Mouse (Mus musculus) heart, embryonic 15.5 days (tissue): ENCODE measurements around the gene Cdipt. TPM values are rescaled to one million over a fixed set of nuclear protein-coding genes. Genes with fewer than 3 reads are reported as not detected.
A peak's percentile ranks its signal among the peaks of the same experiment; 100 is the strongest.

Source experiments
- ATAC-seq: fragments of 200-750 bp; cut with Nextera tagmentation; replicated peaks from 2 replicates; pipeline ENCODE4 v1.8.0; 2017; ENCODE audit warnings: low read depth, moderate TSS enrichment; ENCODE audit not compliant: insufficient number of reproducible peaks, insufficient read depth, low FRiP score
- H3K27ac ChIP-seq: fragments of 300-500 bp; sonication (generic); 2 replicates; pipeline ENCODE4 v1.5.1; 2015; ENCODE audit warnings: mild to moderate bottlenecking, inconsistent platforms
- H3K27me3 ChIP-seq: fragments of 300-500 bp; sonication (generic); 2 replicates; pipeline ENCODE4 v1.6.1; 2015; ENCODE audit warnings: inconsistent platforms
- H3K36me3 ChIP-seq: fragments of 300-500 bp; sonication (generic); 2 replicates; pipeline ENCODE4 v1.6.1; 2015; ENCODE audit warnings: mild to moderate bottlenecking, inconsistent platforms
- H3K4me1 ChIP-seq: fragments of 300-500 bp; sonication (generic); replicated peaks from 2 replicates; pipeline ENCODE4 v1.6.1; 2015; ENCODE audit warnings: inconsistent platforms
- H3K4me2 ChIP-seq: fragments of 300-500 bp; sonication (generic); 2 replicates; pipeline ENCODE4 v1.6.1; 2015; ENCODE audit warnings: inconsistent platforms, mild to moderate bottlenecking, moderate library complexity
- H3K4me3 ChIP-seq: fragments of 300-500 bp; sonication (generic); 2 replicates; pipeline ENCODE4 v1.5.1; 2015; ENCODE audit warnings: mild to moderate bottlenecking, inconsistent platforms
- H3K9ac ChIP-seq: fragments of 300-500 bp; sonication (generic); 2 replicates; pipeline ENCODE4 v1.6.1; 2015; ENCODE audit warnings: mild to moderate bottlenecking, inconsistent platforms
- H3K9me3 ChIP-seq: fragments of 300-500 bp; sonication (generic); replicated peaks from 2 replicates; pipeline ENCODE4 v1.6.1; 2016; ENCODE audit warnings: inconsistent platforms
- WGBS: fragments of 180-500 bp; shearing (Covaris S2); methylation state at CpG from one replicate; pipeline ENCODE4 v1.1.7; 2015; ENCODE audit warnings: mixed read lengths; 5-methylcytosine and 5-hydroxymethylcytosine counted together
- polyA plus RNA-seq: library from polyadenylated mRNA; unstranded; fragments of >200 nt; fragmentation: Nextera tagmentation; extraction: Ambion mirVana; gene quantifications from 2 replicates; pipeline ENCODE4 v1.2.1, GENCODE M21; 2015

Gene Cdipt
- polyA plus RNA-seq, 1 experiment from 2014 or later, result 67.4 TPM

DNA sequence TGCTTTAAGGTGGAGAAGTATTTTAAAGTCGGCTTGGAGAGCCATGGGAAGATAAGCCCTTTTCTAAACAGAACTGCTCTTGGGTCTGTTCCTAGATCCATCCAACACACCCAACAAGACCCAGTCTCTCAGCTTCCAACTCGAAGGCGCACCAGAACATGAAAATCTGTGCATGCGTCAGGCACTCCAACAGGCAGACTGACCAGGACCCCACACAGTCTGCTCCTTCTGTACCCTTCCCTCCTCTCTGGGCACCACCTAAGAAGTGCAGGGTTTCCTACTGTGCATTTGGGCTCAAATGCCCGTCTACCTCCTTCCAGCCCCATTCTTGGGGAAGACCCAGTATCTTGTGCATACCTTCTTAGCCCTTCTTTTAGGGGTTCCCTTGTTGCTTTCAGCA is 44.8 kb downstream of the Cdipt start:
- peak overlapping the region; percentile 44; the same call in 1 of the 2 replicates for H3K27ac ChIP-seq
- H3K9ac ChIP-seq, result peak overlapping the region; percentile 66
- ATAC-seq, result no peak
- H3K9me3 ChIP-seq, result no peaks in the 10 kb centered on the region
- 49% methylated on average over 5 of the region's 5 CpGs for WGBS
- peak overlapping the region; percentile 53 for H3K4me3 ChIP-seq
- peaks cover 20% of the 10 kb centered on the region for H3K36me3 ChIP-seq
- H3K27me3 ChIP-seq, result no peaks in the 10 kb centered on the region
- H3K4me1 ChIP-seq, result peaks cover 74% of the 10 kb centered on the region
- H3K4me2 ChIP-seq, result peak overlapping the region; percentile 82

- ATAC-seq, result no peak
- 1% methylated on average over 37 of the region's 37 CpGs for WGBS
- peak within 1 kb of the TSS; percentile 82 for H3K4me2 ChIP-seq
- H3K4me1 ChIP-seq, result peaks cover 68% of the 10 kb centered on the region
- H3K9ac ChIP-seq, result peak within 1 kb of the TSS; percentile 66
- H3K9me3 ChIP-seq, result no peaks in the 10 kb centered on the region
- H3K4me3 ChIP-seq, result peak within 1 kb of the TSS; percentile 53
- peaks cover 20% of the 10 kb centered on the region for H3K36me3 ChIP-seq
- H3K27me3 ChIP-seq, result no peaks in the 10 kb centered on the region
- peak within 1 kb of the TSS; percentile 44 for H3K27ac ChIP-seq
Measured at GRCm38 (mm10) chr7:127020901-127021562, 45.3 kb downstream of the Cdipt start, which contains the start of the genes Gm42742 and Prrt2. Gm42742 (minus strand) TSS chr7:127021097. Prrt2 (minus strand) TSS chr7:127021211.

DNA sequence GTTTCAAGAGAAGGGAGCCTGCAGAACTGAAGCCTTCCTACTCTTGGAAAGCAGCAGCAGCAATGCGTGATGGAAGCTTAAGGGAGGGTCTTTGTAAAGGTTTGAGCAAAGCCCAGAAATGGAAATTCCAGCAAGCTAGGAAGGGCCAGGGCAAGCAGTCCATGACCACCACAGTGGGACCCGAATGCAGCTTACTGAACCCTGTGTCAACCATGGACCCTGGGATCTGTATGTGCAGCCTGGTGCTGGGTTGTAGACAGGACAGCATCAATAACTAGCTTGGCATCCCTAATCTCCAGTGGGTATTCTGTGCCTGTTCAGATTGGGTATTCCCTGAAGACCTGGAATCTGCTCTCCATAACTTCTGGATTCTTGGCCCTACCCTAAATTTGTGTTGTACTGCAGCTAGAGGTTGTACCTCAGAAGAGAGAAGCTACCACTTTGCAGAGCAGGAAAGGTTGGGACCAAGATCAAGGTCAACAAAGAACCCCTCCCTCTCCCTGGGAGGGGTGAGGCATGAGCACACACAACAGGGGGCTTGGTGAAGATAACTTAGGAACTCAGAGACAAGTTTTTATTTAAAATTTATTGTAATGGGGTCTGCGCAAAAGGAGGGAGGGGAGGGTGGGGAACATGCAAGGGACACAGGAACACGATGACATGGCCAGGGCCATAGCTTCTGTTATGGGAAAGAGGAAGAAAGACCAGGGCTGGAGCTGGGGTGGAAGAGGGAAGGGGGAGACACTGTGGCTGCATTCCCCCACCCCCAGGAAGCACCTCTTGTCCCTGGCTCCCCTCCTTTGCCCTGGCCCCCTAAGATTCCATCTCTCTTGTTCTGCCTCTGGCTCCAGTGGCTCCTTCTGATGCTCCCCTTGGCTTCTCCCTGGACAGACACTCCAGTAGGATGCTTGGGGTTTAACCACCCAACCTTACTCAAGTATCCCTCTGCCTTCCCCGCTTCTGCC is 46.1 kb downstream of the Cdipt start:
- H3K4me3 ChIP-seq, result peak overlapping the region; percentile 53
- peak overlapping the region; percentile 44 for H3K27ac ChIP-seq
- H3K9ac ChIP-seq, result peak overlapping the region; percentile 66
- H3K4me2 ChIP-seq, result peak overlapping the region; percentile 82
- no peaks in the 10 kb centered on the region for H3K9me3 ChIP-seq
- ATAC-seq, result no peak
- peaks cover 20% of the 10 kb centered on the region for H3K36me3 ChIP-seq
- H3K27me3 ChIP-seq, result no peaks in the 10 kb centered on the region
- 49% methylated on average over 5 of the region's 5 CpGs for WGBS
- H3K4me1 ChIP-seq, result peaks cover 66% of the 10 kb centered on the region

DNA sequence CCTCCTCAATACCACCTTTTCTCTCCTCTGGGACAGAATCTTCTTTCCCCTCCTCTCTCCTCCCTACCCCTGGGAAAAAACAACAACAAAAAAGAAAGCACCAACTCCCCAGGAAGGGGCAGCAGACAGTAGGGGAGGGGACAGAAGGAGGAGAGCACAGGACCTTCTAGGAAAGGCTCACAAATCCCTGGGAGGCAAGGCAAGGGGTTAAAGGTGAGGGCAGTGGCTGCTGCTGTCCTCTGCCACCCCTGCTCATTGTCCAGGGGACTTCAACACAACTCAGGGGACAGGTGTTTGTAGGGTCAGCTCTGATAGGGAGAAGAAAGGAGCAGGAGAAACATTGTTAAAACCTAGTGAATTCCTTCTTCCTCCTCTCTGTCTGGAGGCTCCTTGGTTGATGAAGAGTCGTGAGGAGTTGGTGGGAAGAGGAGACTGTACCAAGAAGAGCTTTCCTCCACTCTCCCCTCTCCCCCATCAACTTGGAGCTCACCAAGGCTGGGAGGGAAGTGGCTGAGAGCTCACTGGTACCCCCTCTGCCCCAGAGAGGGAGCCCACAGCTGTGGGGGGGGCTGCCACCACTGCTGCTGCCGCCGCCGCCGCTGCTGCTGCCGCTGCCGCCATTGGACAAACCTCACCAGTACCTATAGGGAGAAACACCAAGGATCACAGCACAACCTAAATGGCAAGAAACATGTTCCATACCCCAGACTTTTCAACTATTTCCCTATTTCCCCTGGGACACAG is 47.0 kb downstream of the Cdipt start:
- H3K36me3 ChIP-seq, result peaks cover 20% of the 10 kb centered on the region
- peaks cover 64% of the 10 kb centered on the region for H3K4me1 ChIP-seq
- H3K4me3 ChIP-seq, result peak overlapping the region; percentile 93
- H3K9ac ChIP-seq, result peak overlapping the region; percentile 99; the same call in 1 of the 2 replicates
- no peaks in the 10 kb centered on the region for H3K9me3 ChIP-seq
- peak overlapping the region; percentile 48; the same call in 1 of the 2 replicates for H3K27ac ChIP-seq
- WGBS, result 84% methylated on average over 7 of the region's 7 CpGs
- ATAC-seq, result no peak
- H3K27me3 ChIP-seq, result no peaks in the 10 kb centered on the region
- peak overlapping the region; percentile 94 for H3K4me2 ChIP-seq

DNA sequence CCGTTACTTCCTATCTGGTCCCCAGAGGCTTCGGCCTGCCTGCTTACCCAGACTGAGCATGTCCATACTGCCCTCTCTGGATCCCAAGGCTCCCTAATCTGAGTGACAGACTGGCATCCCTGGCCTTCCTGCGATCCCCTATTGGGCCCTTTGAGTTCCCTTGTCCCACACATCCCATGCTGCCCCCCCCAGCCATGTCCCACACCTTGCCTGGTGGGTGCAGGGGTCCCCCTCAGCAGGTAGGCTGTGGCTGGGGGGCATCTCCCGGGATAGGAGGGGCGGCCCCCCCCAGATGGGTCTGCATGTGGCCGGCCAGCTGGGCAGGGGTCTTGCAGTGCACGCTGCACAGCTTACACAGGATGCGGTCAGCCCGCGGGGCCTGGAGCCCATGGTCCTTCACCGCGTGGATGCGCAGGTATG is 47.6 kb downstream of the Cdipt start:
- Histone ChIP-seq H3K27me3 (no peaks in the 10 kb centered on the region), H3K4me1 (peaks cover 67% of the 10 kb centered on the region), H3K4me3 (peak overlapping the region; percentile 93), H3K36me3 (peaks cover 20% of the 10 kb centered on the region), H3K4me2 (peak overlapping the region; percentile 94), H3K27ac (peak overlapping the region; percentile 48; the same call in 1 of the 2 replicates), H3K9ac (peak overlapping the region; percentile 99), H3K9me3 (no peaks in the 10 kb centered on the region)
- WGBS, result 75% methylated on average over 13 of the region's 13 CpGs
- ATAC-seq, result no peak

DNA sequence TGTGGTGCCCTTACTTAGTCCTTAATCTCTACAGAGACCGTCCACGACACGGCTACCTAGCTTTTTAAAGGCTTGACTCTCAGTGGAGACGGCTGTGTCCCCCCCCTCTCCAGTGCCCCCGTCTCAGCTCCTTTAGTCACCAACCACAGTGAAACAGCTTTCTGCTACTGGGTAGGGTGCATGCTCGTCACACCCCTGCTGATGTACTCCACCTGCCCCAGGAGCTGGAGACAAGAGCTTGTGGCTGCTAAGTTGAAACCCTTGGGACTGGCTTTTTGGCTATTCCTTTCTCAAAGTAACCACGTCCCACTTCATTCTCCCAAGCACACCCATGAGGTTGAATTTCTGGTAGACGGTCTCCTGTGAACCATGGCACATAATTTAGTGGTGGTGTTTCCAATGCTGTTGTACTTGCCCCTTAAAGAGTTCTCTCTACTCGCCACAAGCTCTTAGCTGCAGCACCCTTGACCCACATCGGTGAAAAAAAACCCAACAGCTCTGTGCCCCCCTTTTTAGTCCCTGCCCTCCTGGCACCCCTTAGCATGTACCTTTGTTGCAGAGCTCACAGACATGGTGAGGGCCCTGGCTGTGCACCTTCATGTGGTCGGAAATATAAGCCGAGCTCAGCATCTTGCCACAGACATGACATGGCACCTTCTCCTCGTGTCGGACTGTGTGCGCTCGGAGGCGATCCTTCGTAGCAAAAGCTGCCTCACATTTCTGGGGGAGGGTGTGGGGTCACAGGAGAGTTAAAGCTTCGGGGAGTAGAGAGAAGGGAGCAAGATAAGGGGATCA is 48.4 kb downstream of the Cdipt start:
- peak overlapping the region; percentile 94 for H3K4me2 ChIP-seq
- no peaks in the 10 kb centered on the region for H3K9me3 ChIP-seq
- H3K27ac ChIP-seq, result peak overlapping the region; percentile 99
- peaks cover 67% of the 10 kb centered on the region for H3K4me1 ChIP-seq
- H3K27me3 ChIP-seq, result no peaks in the 10 kb centered on the region
- no peak for ATAC-seq
- peak overlapping the region; percentile 93 for H3K4me3 ChIP-seq
- peaks cover 24% of the 10 kb centered on the region for H3K36me3 ChIP-seq
- peak overlapping the region; percentile 99 for H3K9ac ChIP-seq
- 19% methylated on average over 19 of the region's 19 CpGs for WGBS

GRCm38 (mm10) chr7:127024755-127025555 is 49.2 kb downstream of the Cdipt start:
- Histone ChIP-seq H3K27ac (peak overlapping the region; percentile 99), H3K4me1 (peaks cover 60% of the 10 kb centered on the region), H3K27me3 (no peaks in the 10 kb centered on the region), H3K9me3 (no peaks in the 10 kb centered on the region), H3K4me2 (peak overlapping the region; percentile 94), H3K9ac (peak overlapping the region; percentile 99), H3K4me3 (peak overlapping the region; percentile 93), H3K36me3 (peaks cover 29% of the 10 kb centered on the region)
- ATAC-seq, result peak; percentile 7; the same call in 1 of the 2 replicates
- 1% methylated on average over 30 of the region's 30 CpGs for WGBS

- under 1% methylated on average over 44 of the region's 65 CpGs for WGBS
- H3K9me3 ChIP-seq, result no peaks in the 10 kb centered on the region
- no peaks in the 10 kb centered on the region for H3K27me3 ChIP-seq
- peaks cover 53% of the 10 kb centered on the region for H3K4me1 ChIP-seq
- H3K9ac ChIP-seq, result peak overlapping the region; percentile 99
- H3K4me3 ChIP-seq, result peak overlapping the region; percentile 93
- H3K36me3 ChIP-seq, result peaks cover 35% of the 10 kb centered on the region
- no peak for ATAC-seq
- peak overlapping the region; percentile 99 for H3K27ac ChIP-seq
- H3K4me2 ChIP-seq, result peak overlapping the region; percentile 94
Measured at GRCm38 (mm10) chr7:127025556-127026160, 49.9 kb downstream of the Cdipt start.

- Histone ChIP-seq H3K27me3 (no peaks in the 10 kb centered on the region), H3K9me3 (no peaks in the 10 kb centered on the region), H3K4me2 (peak overlapping the region; percentile 94), H3K4me3 (peak overlapping the region; percentile 93), H3K36me3 (peaks cover 38% of the 10 kb centered on the region), H3K27ac (peak overlapping the region; percentile 99), H3K9ac (peak overlapping the region; percentile 99), H3K4me1 (peaks cover 47% of the 10 kb centered on the region)
- under 1% methylated on average over 39 of the region's 48 CpGs for WGBS
- ATAC-seq, result peak; percentile 14
Measured at GRCm38 (mm10) chr7:127026161-127026600, 50.5 kb downstream of the Cdipt start.
